Mouse (Mus musculus) stomach, postnatal 0 days (tissue): Measurements from ENCODE around the gene Nup88. TPM values are rescaled to one million over a fixed set of nuclear protein-coding genes. Genes with fewer than 3 reads are reported as not detected.

Experiments
- ATAC-seq: fragments of 200-750 bp; cut with Nextera tagmentation; 2 replicates; pipeline ENCODE4 v1.8.0; 2017; ENCODE audit not compliant: low FRiP score, low TSS enrichment
- DNase-seq: peaks from one replicate; pipeline ENCODE4 v3.0.0-alpha.2; 2016; ENCODE audit warnings: low spot score
- H3K27ac ChIP-seq: fragments of 300-500 bp; sonication (generic); replicated peaks from 2 replicates; pipeline ENCODE4 v1.5.1; 2014; ENCODE audit warnings: mild to moderate bottlenecking, control low read depth
- H3K27me3 ChIP-seq: fragments of 300-500 bp; sonication (generic); 2 replicates; pipeline ENCODE4 v1.6.1; 2014; ENCODE audit warnings: low read length; ENCODE audit not compliant: control insufficient read depth, insufficient read depth
- H3K36me3 ChIP-seq: fragments of 300-500 bp; sonication (generic); 2 replicates; pipeline ENCODE4 v1.6.1; 2014; ENCODE audit warnings: low read length, mixed read lengths; ENCODE audit not compliant: control insufficient read depth, insufficient read depth
- H3K4me1 ChIP-seq: fragments of 300-500 bp; sonication (generic); replicated peaks from 2 replicates; pipeline ENCODE4 v1.6.1; 2014; ENCODE audit warnings: antibody characterized with exemption; ENCODE audit not compliant: control insufficient read depth, insufficient read depth
- H3K4me2 ChIP-seq: fragments of 300-500 bp; sonication (generic); replicated peaks from 2 replicates; pipeline ENCODE4 v1.6.1; 2014; ENCODE audit warnings: low read depth, mild to moderate bottlenecking, control low read depth, moderate library complexity
- H3K4me3 ChIP-seq: fragments of 300-500 bp; sonication (generic); 2 replicates; pipeline ENCODE4 v1.5.1; 2014; ENCODE audit warnings: low read depth, low read length, control low read depth
- H3K9ac ChIP-seq: fragments of 300-500 bp; sonication (generic); 2 replicates; pipeline ENCODE4 v1.6.1; 2014; ENCODE audit warnings: mild to moderate bottlenecking, low read length, control low read depth, mixed read lengths
- H3K9me3 ChIP-seq: fragments of 300-500 bp; sonication (generic); 2 replicates; pipeline ENCODE4 v1.6.1; 2016; ENCODE audit warnings: low read length; ENCODE audit not compliant: control insufficient read depth
- CTCF ChIP-seq: IDR thresholded peaks from 2 replicates; pipeline ENCODE4 v1.5.1; 2016; ENCODE audit warnings: antibody characterized with exemption, low read depth, mild to moderate bottlenecking, moderate library complexity
- EP300 ChIP-seq: optimal IDR thresholded peaks from 2 replicates; pipeline ENCODE3; 2016; ENCODE audit warnings: antibody characterized with exemption
- whole genome bisulfite sequencing: fragments of 180-500 bp; shearing (Covaris S2); extraction: QIAGEN DNeasy Blood & Tissue Kit; methylation state at CpG from one replicate; pipeline ENCODE4 v1.1.7; 2014; 5-methylcytosine and 5-hydroxymethylcytosine counted together
- polyA plus RNA-seq: library from polyadenylated mRNA; unstranded; fragments of >200 nt; fragmentation: Nextera tagmentation; extraction: Ambion mirVana; gene quantifications from 2 replicates; pipeline ENCODE4 v1.2.1, GENCODE M21; 2015

The Nup88 gene
- polyA plus RNA-seq, 1 experiment from 2014 or later: 54.4 TPM

GRCm38 (mm10) chr11:70897680-70898079 is 72.1 kb downstream of the Nup88 start:
- Histone ChIP-seq H3K27ac (no peak overlapping the region), H3K27me3 (no peaks in the 10 kb centered on the region), H3K9ac (no peak overlapping the region), H3K4me1 (no peaks in the 10 kb centered on the region), H3K36me3 (peaks cover 13% of the 10 kb centered on the region; the same call in 1 of the 2 replicates), H3K9me3 (no peaks in the 10 kb centered on the region), H3K4me3 (no peak overlapping the region), H3K4me2 (no peak overlapping the region)
- no peak for TF ChIP-seq CTCF
- no peak for TF ChIP-seq EP300
- WGBS: 76% methylated on average over 3 of the region's 3 CpGs
- ATAC-seq (no peak), DNase-seq (no peak)

Other genes with a start within 250 kb of the Nup88 start
- 3.4 and 3.8 TPM in 2 replicates for gene Zfp3, start 205.8 kb downstream of the Nup88 start, polyA plus RNA-seq
- 0.57 and 0.63 TPM in 2 replicates for gene Scimp, start 157.4 kb downstream of the Nup88 start, polyA plus RNA-seq
- gene Rabep1, start 125.2 kb downstream of the Nup88 start, polyA plus RNA-seq: 15.1 and 17.5 TPM in 2 replicates
- gene Rpain, start 240 bp upstream of the Nup88 start, polyA plus RNA-seq: 39.9 and 42.2 TPM in 2 replicates
- gene C1qbp, start 13.1 kb upstream of the Nup88 start, polyA plus RNA-seq: 168 and 175 TPM in 2 replicates
- 5.1 and 5.4 TPM in 2 replicates for gene Dhx33, start 34.5 kb upstream of the Nup88 start, polyA plus RNA-seq
- gene Mis12, start 49.6 kb upstream of the Nup88 start, polyA plus RNA-seq: 15.0 and 16.5 TPM in 2 replicates
- 63.3 and 66.0 TPM in 2 replicates for gene Derl2, start 49.9 kb upstream of the Nup88 start, polyA plus RNA-seq
- gene 6330403K07Rik, start 63.5 kb upstream of the Nup88 start, polyA plus RNA-seq: 24.2 and 29.0 TPM in 2 replicates
- gene Nlrp1a, start 174.7 kb upstream of the Nup88 start, polyA plus RNA-seq: 0.04 TPM in 1 of 2 replicates, not detected in the other